Mouse (Mus musculus) heart, embryonic 11.5 days (tissue): ENCODE measurements around the gene Bbs5. TPM values are rescaled to one million over a fixed set of nuclear protein-coding genes. Genes with fewer than 3 reads are reported as not detected.
"Not testable (repeated sequence)": the region's sequence is repeated elsewhere in the genome, so short reads cannot be mapped to it uniquely, and the experiment has no call there.

Source experiments
- ATAC-seq: fragments of 200-750 bp; cut with Nextera tagmentation; replicated peaks from 2 replicates; pipeline ENCODE4 v1.8.0; 2017; ENCODE audit warnings: moderate library complexity; ENCODE audit not compliant: insufficient number of reproducible peaks, low FRiP score, low TSS enrichment
- H3K27ac ChIP-seq: fragments of 300-500 bp; sonication (generic); 2 replicates; pipeline ENCODE4 v1.5.1; 2014; ENCODE audit warnings: mild to moderate bottlenecking, low read depth, low read length
- H3K27me3 ChIP-seq: fragments of 300-500 bp; sonication (generic); 2 replicates; pipeline ENCODE4 v1.6.1; 2014; ENCODE audit warnings: mild to moderate bottlenecking, low read length, mixed read lengths; ENCODE audit not compliant: control insufficient read depth, insufficient read depth
- H3K36me3 ChIP-seq: fragments of 300-500 bp; sonication (generic); 2 replicates; pipeline ENCODE4 v1.6.1; 2014; ENCODE audit warnings: mild to moderate bottlenecking, low read length, moderate library complexity, mixed read lengths; ENCODE audit not compliant: control insufficient read depth, insufficient read depth
- H3K4me1 ChIP-seq: fragments of 300-500 bp; sonication (generic); 2 replicates; pipeline ENCODE4 v1.6.1; 2014; ENCODE audit warnings: low read length; ENCODE audit not compliant: control insufficient read depth, insufficient read depth
- H3K4me2 ChIP-seq: fragments of 300-500 bp; sonication (generic); 2 replicates; pipeline ENCODE4 v1.6.1; 2014; ENCODE audit warnings: mild to moderate bottlenecking, moderate library complexity
- H3K4me3 ChIP-seq: fragments of 300-500 bp; sonication (generic); 2 replicates; pipeline ENCODE4 v1.5.1; 2014; ENCODE audit warnings: low read depth, low read length
- H3K9ac ChIP-seq: fragments of 300-500 bp; sonication (generic); 2 replicates; pipeline ENCODE4 v1.6.1; 2014; ENCODE audit warnings: mild to moderate bottlenecking, low read depth, low read length, moderate library complexity
- H3K9me3 ChIP-seq: fragments of 300-500 bp; sonication (generic); replicated peaks from 2 replicates; pipeline ENCODE4 v1.6.1; 2016; ENCODE audit warnings: low read length; ENCODE audit not compliant: control insufficient read depth
- WGBS: fragments of 180-500 bp; shearing (Covaris S2); extraction: QIAGEN DNeasy Blood & Tissue Kit; methylation state at CpG from one replicate; pipeline ENCODE4 v1.1.7; 2014; ENCODE audit not compliant: insufficient replicate concordance; 5-methylcytosine and 5-hydroxymethylcytosine counted together
- polyA plus RNA-seq: library from polyadenylated mRNA; unstranded; fragments of >200 nt; fragmentation: Nextera tagmentation; extraction: Ambion mirVana; gene quantifications from 2 replicates; pipeline ENCODE4 v1.2.1, GENCODE M21; 2014

Bbs5 gene
- polyA plus RNA-seq, 1 experiment from 2014 or later, result 12.4 TPM

- no peak for ATAC-seq
- Histone ChIP-seq H3K27me3 (no peaks in the 10 kb centered on the region; the same call in 1 of the 2 replicates), H3K27ac (no peak overlapping the region), H3K4me2 (no peak overlapping the region), H3K9ac (no peak overlapping the region), H3K4me1 (no peaks in the 10 kb centered on the region), H3K36me3 (no peaks in the 10 kb centered on the region), H3K4me3 (no peak overlapping the region), H3K9me3 (no peaks in the 10 kb centered on the region)
- WGBS, result 83% methylated on average over 6 of the region's 6 CpGs
These were observed 17.1 kb upstream of the Bbs5 start for GRCm38 (mm10) chr2:69629914-69630313.

GRCm38 (mm10) chr2:69630792-69631191 is 16.2 kb upstream of the Bbs5 start:
- Histone ChIP-seq H3K27me3 (no peaks in the 10 kb centered on the region; the same call in 1 of the 2 replicates), H3K36me3 (no peaks in the 10 kb centered on the region), H3K4me3 (no peak overlapping the region), H3K4me2 (no peak overlapping the region), H3K9ac (no peak overlapping the region), H3K9me3 (no peaks in the 10 kb centered on the region), H3K27ac (no peak overlapping the region), H3K4me1 (no peaks in the 10 kb centered on the region)
- ATAC-seq, result no peak
- 79% methylated on average over 5 of the region's 5 CpGs for WGBS

GRCm38 (mm10) chr2:69631449-69631848 is 15.5 kb upstream of the Bbs5 start:
- Histone ChIP-seq H3K27me3 (no peaks in the 10 kb centered on the region; the same call in 1 of the 2 replicates), H3K27ac (no peak overlapping the region), H3K36me3 (no peaks in the 10 kb centered on the region), H3K4me2 (no peak overlapping the region), H3K4me3 (no peak overlapping the region), H3K9ac (no peak overlapping the region), H3K4me1 (no peaks in the 10 kb centered on the region), H3K9me3 (no peaks in the 10 kb centered on the region)
- ATAC-seq, result no peak
- 77% methylated on average over 2 of the region's 2 CpGs for WGBS

GRCm38 (mm10) chr2:69635064-69635701 is 11.8 kb upstream of the Bbs5 start:
- 13% methylated on average over 11 of the region's 11 CpGs for WGBS
- 0 out of 2 replicates have a peak, but pooled peaks have one; percentile 26 for ATAC-seq

GRCm38 (mm10) chr2:69635807-69636206 is 11.2 kb upstream of the Bbs5 start:
- 65% methylated on average over 6 of the region's 6 CpGs for WGBS
- no peak for ATAC-seq
- H3K4me1 ChIP-seq, result no peaks in the 10 kb centered on the region

More at GRCm38 (mm10) chr2:69635064-69635701, 11.8 kb upstream of the Bbs5 start:
- H3K27me3 ChIP-seq, result no peaks in the 10 kb centered on the region; the same call in 1 of the 2 replicates
- no peaks in the 10 kb centered on the region for H3K36me3 ChIP-seq
- H3K4me2 ChIP-seq, result peak overlapping the region; percentile 56
- H3K4me1 ChIP-seq, result no peaks in the 10 kb centered on the region
- no peak overlapping the region for H3K27ac ChIP-seq
- peak overlapping the region; percentile 41 for H3K4me3 ChIP-seq
- H3K9me3 ChIP-seq, result no peaks in the 10 kb centered on the region
- peak overlapping the region; percentile 64; the same call in 1 of the 2 replicates for H3K9ac ChIP-seq

GRCm38 (mm10) chr2:69637989-69638388 is 9.0 kb upstream of the Bbs5 start:
- 72% methylated on average over 7 of the region's 7 CpGs for WGBS
- not testable (repeated sequence) for H3K4me2 ChIP-seq, H3K27me3 ChIP-seq, ATAC-seq, H3K9me3 ChIP-seq, H3K36me3 ChIP-seq, H3K4me3 ChIP-seq, H3K27ac ChIP-seq, H3K9ac ChIP-seq, H3K4me1 ChIP-seq

More at GRCm38 (mm10) chr2:69635807-69636206, 11.2 kb upstream of the Bbs5 start:
- H3K27me3 ChIP-seq, result no peaks in the 10 kb centered on the region; the same call in 1 of the 2 replicates
- no peak overlapping the region for H3K4me3 ChIP-seq
- no peak overlapping the region for H3K27ac ChIP-seq
- no peak overlapping the region for H3K9ac ChIP-seq
- no peak overlapping the region for H3K4me2 ChIP-seq
- H3K36me3 ChIP-seq, result no peaks in the 10 kb centered on the region
- H3K9me3 ChIP-seq, result no peaks in the 10 kb centered on the region

GRCm38 (mm10) chr2:69640100-69640499 is 6.9 kb upstream of the Bbs5 start:
- H3K4me3 ChIP-seq, result no peak overlapping the region
- no peaks in the 10 kb centered on the region for H3K9me3 ChIP-seq
- no peak overlapping the region for H3K27ac ChIP-seq
- H3K36me3 ChIP-seq, result no peaks in the 10 kb centered on the region
- H3K27me3 ChIP-seq, result no peaks in the 10 kb centered on the region
- H3K4me1 ChIP-seq, result no peaks in the 10 kb centered on the region
- no peak overlapping the region for H3K9ac ChIP-seq
- WGBS, result 64% methylated on average over 10 of the region's 10 CpGs
- H3K4me2 ChIP-seq, result no peak overlapping the region
- no peak for ATAC-seq

GRCm38 (mm10) chr2:69644968-69645617 is 1.9 kb upstream of the Bbs5 start:
- no peak overlapping the region for H3K9ac ChIP-seq
- no peak overlapping the region for H3K4me3 ChIP-seq
- no peaks in the 10 kb centered on the region for H3K9me3 ChIP-seq
- no peak overlapping the region for H3K27ac ChIP-seq
- no peaks in the 10 kb centered on the region for H3K36me3 ChIP-seq
- no peaks in the 10 kb centered on the region for H3K27me3 ChIP-seq
- 86% methylated on average over 11 of the region's 11 CpGs for WGBS
- H3K4me1 ChIP-seq, result no peaks in the 10 kb centered on the region
- ATAC-seq, result no peak
- no peak overlapping the region for H3K4me2 ChIP-seq
